Mouse (Mus musculus) megakaryocyte, embryonic 14.5 days (primary cell): ENCODE results near the gene Gm28047.

Experiments used
- FLI1 ChIP-seq: IDR thresholded peaks from 2 replicates; pipeline ENCODE4 v1.6.1; 2012; ENCODE audit warnings: low read length, inconsistent platforms, mixed read lengths
- GATA1 ChIP-seq: IDR thresholded peaks from 3 replicates; pipeline ENCODE4 v1.6.1; 2012; ENCODE audit warnings: mixed read lengths, low read length, inconsistent platforms, borderline replicate concordance

- TF ChIP-seq FLI1 = no peak
- TF ChIP-seq GATA1 = no peak
These were observed 107.3 kb downstream of the Gm28047 start for GRCm38 (mm10) chr15:102517631-102517975.
